Mouse (Mus musculus) midbrain, embryonic 14.5 days (tissue): ENCODE data around the gene Eps8. TPM values are rescaled to one million over a fixed set of nuclear protein-coding genes. Genes with fewer than 3 reads are reported as not detected.
A peak's percentile ranks its signal among the peaks of the same experiment; 100 is the strongest.

Experiments used
- ATAC-seq: fragments of 200-750 bp; cut with Nextera tagmentation; 2 replicates; pipeline ENCODE4 v1.8.0; 2017; ENCODE audit warnings: moderate number of reproducible peaks, moderate library complexity; ENCODE audit not compliant: low FRiP score, low TSS enrichment
- DNase-seq: peaks from one replicate; pipeline ENCODE4 v3.0.0-alpha.2; 2015
- H3K27ac ChIP-seq: fragments of 300-500 bp; sonication (generic); replicated peaks from 2 replicates; pipeline ENCODE4 v1.5.1; 2014; ENCODE audit warnings: mild to moderate bottlenecking, low read depth, low read length, moderate library complexity
- H3K27me3 ChIP-seq: fragments of 300-500 bp; sonication (generic); 2 replicates; pipeline ENCODE4 v1.6.1; 2014; ENCODE audit warnings: low read length, control low read depth, mixed read lengths; ENCODE audit not compliant: control insufficient read depth, insufficient read depth
- H3K36me3 ChIP-seq: fragments of 300-500 bp; sonication (generic); 2 replicates; pipeline ENCODE4 v1.6.1; 2014; ENCODE audit warnings: low read length, control low read depth; ENCODE audit not compliant: control insufficient read depth, insufficient read depth
- H3K4me1 ChIP-seq: fragments of 300-500 bp; sonication (generic); 2 replicates; pipeline ENCODE4 v1.6.1; 2014; ENCODE audit warnings: mild to moderate bottlenecking, antibody characterized with exemption, low read length, control low read depth; ENCODE audit not compliant: control insufficient read depth, insufficient read depth
- H3K4me2 ChIP-seq: fragments of 300-500 bp; sonication (generic); 2 replicates; pipeline ENCODE4 v1.6.1; 2014; ENCODE audit warnings: mild to moderate bottlenecking, low read length, moderate library complexity
- H3K4me3 ChIP-seq: fragments of 300-500 bp; sonication (generic); replicated peaks from 2 replicates; pipeline ENCODE4 v1.5.1; 2014; ENCODE audit warnings: low read depth, low read length
- H3K9ac ChIP-seq: fragments of 300-500 bp; sonication (generic); replicated peaks from 2 replicates; pipeline ENCODE4 v1.6.1; 2014; ENCODE audit warnings: mild to moderate bottlenecking, low read length, moderate library complexity
- H3K9me3 ChIP-seq: fragments of 300-500 bp; sonication (generic); 2 replicates; pipeline ENCODE4 v1.6.1; 2016; ENCODE audit warnings: low read length, control low read depth, mixed read lengths; ENCODE audit not compliant: control insufficient read depth
- WGBS: fragments of 180-500 bp; shearing (Covaris S2); extraction: QIAGEN DNeasy Blood & Tissue Kit; methylation state at CpG from one replicate; pipeline ENCODE4 v1.1.7; 2014; 5-methylcytosine and 5-hydroxymethylcytosine counted together
- polyA plus RNA-seq: library from polyadenylated mRNA; unstranded; fragments of >200 nt; fragmentation: Nextera tagmentation; extraction: Ambion mirVana; gene quantifications from 2 replicates; pipeline ENCODE4 v1.2.1, GENCODE M21; 2014

The Eps8 gene
- polyA plus RNA-seq, 1 experiment from 2014 or later = 19.2 TPM

DNA sequence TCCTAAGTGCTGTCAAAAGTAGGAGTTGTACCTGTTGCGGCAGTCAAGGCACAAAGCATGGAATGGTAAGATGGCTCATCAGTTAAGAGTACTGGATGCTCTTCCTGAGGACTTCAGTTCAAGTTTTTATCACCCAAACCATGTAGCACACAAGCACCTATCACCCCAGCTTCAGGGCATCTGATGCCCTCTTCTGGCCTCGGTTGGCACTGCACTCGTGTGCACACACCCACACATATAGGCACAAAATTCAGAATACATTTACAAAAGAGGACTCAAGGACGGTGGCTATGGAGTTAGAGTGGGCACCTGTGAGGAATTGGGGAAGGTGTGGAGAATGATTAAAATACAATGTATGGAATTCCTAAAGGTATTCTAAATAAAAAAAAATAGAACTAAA is 185.1 kb downstream of the Eps8 start:
- no peak overlapping the region for H3K27ac ChIP-seq
- WGBS = 97% methylated on average over 4 of the region's 4 CpGs
- ATAC-seq (no peak), DNase-seq (no peak)
- no peaks in the 10 kb centered on the region; the same call in 1 of the 2 replicates for H3K36me3 ChIP-seq
- no peaks in the 10 kb centered on the region for H3K9me3 ChIP-seq
- H3K27me3 ChIP-seq = no peaks in the 10 kb centered on the region
- no peak overlapping the region for H3K4me3 ChIP-seq
- no peak overlapping the region for H3K4me2 ChIP-seq
- peaks cover 11% of the 10 kb centered on the region for H3K4me1 ChIP-seq
- H3K9ac ChIP-seq = no peak overlapping the region

DNA sequence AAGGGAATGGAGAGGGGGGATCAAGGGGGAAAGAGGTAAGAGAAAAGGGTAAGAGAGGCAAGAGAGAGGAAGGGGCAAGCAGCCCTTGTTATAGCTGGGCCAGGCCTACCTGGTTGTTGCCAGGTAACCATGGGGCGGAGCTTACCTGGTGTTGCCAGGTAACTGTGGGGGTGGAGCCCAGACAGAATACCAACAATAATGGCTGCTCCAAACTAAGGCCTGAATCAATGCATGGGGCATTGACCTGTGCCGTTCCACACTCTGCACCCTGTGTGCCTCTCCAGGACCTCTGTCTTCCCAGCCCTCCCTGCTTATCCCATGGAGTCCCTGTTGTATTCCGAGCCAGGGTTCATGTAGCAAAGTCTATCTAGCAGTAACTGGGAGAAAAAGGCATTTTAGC is 187.0 kb downstream of the Eps8 start:
- H3K4me1 ChIP-seq = peaks cover 11% of the 10 kb centered on the region
- H3K27ac ChIP-seq = no peak overlapping the region
- H3K9ac ChIP-seq = no peak overlapping the region
- H3K36me3 ChIP-seq = no peaks in the 10 kb centered on the region; the same call in 1 of the 2 replicates
- no peak overlapping the region for H3K4me3 ChIP-seq
- H3K27me3 ChIP-seq = no peaks in the 10 kb centered on the region
- no peak overlapping the region for H3K4me2 ChIP-seq
- no peaks in the 10 kb centered on the region for H3K9me3 ChIP-seq
- DNase-seq = no peak
- 83% methylated on average over 3 of the region's 3 CpGs for WGBS
- no peak for ATAC-seq

DNA sequence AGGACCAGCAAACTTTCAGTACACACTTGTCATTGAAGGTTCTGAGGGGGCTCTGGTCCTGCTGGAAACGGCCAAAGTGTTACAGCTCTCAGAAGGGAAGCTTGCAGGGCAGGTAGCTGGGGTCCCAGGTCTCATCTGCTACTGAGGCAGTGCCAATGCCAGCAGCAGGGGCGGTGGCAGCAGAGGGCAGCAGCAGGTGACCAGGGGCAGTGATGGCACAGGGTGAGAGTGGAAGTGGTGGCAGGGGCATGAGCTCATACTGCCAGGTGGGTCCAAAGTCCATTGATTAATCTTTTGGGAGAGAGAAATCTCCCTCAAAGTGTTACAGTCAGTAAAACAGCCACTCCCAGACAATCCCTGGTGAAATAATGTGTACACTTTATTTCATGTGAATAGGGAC is 188.4 kb downstream of the Eps8 start:
- H3K4me1 ChIP-seq = peaks cover 11% of the 10 kb centered on the region; the same call in 1 of the 2 replicates
- H3K27me3 ChIP-seq = no peaks in the 10 kb centered on the region
- H3K36me3 ChIP-seq = peaks cover 11% of the 10 kb centered on the region
- H3K27ac ChIP-seq = no peak overlapping the region
- no peaks in the 10 kb centered on the region for H3K9me3 ChIP-seq
- no peak overlapping the region for H3K9ac ChIP-seq
- H3K4me3 ChIP-seq = no peak overlapping the region
- ATAC-seq = no peak
- H3K4me2 ChIP-seq = no peak overlapping the region
- 82% methylated on average over 2 of the region's 2 CpGs for whole genome bisulfite sequencing
- no peak for DNase-seq

DNA sequence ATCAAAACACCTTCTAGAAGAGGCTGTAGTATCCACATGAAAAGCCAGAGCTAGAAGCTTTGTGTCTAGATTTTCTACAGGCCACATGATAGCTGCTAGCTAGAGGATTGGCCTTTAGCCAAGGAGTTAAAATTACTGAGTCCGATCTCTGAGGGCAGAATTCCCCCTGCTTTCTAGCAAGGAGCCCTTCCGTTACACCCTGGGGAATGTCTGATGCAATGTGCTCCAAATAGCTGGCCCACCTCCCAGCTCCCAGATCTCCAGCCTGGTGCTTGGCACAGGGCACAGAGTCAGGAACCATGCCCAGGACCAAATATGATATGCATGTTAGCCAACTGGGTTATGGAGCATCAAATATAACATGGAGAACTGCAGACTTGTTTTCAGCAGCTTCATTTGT is 189.4 kb downstream of the Eps8 start:
- Histone ChIP-seq H3K36me3 (peaks cover 11% of the 10 kb centered on the region), H3K4me3 (no peak overlapping the region), H3K9ac (no peak overlapping the region), H3K4me1 (peaks cover 3% of the 10 kb centered on the region; the same call in 1 of the 2 replicates), H3K4me2 (no peak overlapping the region), H3K27me3 (no peaks in the 10 kb centered on the region), H3K9me3 (no peaks in the 10 kb centered on the region), H3K27ac (no peak overlapping the region)
- ATAC-seq = no peak
- peak; percentile 75 for DNase-seq
- 45% methylated on average over 2 of the region's 2 CpGs for WGBS

DNA sequence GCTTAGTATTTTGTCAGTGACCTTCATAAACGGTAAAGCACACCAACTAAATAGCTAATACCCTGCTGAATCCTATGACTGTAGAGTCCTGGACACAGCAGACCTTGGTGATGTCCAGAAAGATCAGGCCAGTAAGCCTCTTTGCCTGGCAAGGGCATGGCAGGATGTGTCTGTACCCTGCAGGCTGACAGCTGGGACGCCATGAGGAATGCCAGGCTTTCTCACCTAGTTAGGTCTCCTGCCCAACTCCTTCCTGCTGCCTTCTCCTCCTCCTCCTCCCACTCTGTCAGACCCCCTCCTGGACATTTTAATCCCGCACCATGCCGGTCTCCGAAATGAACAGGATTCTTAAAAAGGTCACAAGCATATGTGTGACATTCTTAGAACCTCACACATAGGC is 190.9 kb downstream of the Eps8 start:
- H3K27ac ChIP-seq = no peak overlapping the region
- no peak for DNase-seq
- H3K9me3 ChIP-seq = no peaks in the 10 kb centered on the region
- H3K27me3 ChIP-seq = no peaks in the 10 kb centered on the region
- H3K9ac ChIP-seq = no peak overlapping the region
- no peak overlapping the region for H3K4me2 ChIP-seq
- ATAC-seq = no peak
- WGBS = 87% methylated on average over 5 of the region's 5 CpGs
- peaks cover 11% of the 10 kb centered on the region for H3K36me3 ChIP-seq
- no peak overlapping the region for H3K4me3 ChIP-seq
- H3K4me1 ChIP-seq = no peaks in the 10 kb centered on the region

DNA sequence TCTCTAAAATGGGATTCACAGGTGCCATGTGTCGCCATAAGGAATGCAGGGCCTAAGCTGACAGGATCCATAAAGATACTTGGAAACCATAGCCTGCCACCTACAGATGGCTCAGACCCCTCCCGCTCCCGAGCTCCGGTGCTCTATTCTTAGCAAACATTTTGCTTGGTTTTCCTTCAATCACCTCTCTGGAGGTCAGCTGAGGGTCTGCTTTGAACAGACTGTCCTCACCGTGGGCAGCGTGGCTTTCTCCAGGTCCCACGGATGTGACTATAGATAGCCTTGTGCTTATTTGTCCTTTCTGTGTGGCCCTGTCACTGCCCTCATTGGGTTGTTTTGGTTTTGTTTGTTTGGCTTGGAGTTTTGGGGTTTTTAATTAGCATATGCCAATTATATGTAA is 196.5 kb downstream of the Eps8 start:
- Histone ChIP-seq H3K36me3 (peaks cover 20% of the 10 kb centered on the region), H3K9ac (no peak overlapping the region), H3K4me1 (no peaks in the 10 kb centered on the region), H3K4me2 (no peak overlapping the region), H3K9me3 (no peaks in the 10 kb centered on the region), H3K27ac (no peak overlapping the region), H3K4me3 (no peak overlapping the region), H3K27me3 (no peaks in the 10 kb centered on the region)
- no peak for DNase-seq
- ATAC-seq = no peak
- WGBS = 85% methylated on average over 7 of the region's 7 CpGs

DNA sequence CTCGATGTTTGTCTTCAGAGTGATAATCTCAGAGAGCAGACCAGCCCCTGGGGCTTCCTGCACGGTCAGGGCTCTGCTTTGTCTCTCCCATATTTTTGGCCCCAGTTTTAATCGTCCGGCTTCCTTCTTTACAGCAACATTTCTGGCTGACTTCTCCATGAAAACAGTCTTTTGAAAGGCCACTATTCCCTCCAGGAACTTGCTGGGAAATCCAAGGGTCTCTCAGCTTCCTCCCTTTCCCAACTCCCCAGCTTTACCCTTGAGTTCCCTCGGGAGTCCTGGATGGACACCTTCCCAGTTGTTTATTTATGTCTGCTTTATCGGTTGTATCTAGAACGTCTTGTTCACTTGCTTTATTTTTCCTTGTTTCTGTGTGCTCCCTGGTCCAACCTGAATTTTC is 197.5 kb downstream of the Eps8 start:
- Histone ChIP-seq H3K4me3 (no peak overlapping the region), H3K36me3 (peaks cover 21% of the 10 kb centered on the region), H3K4me1 (no peaks in the 10 kb centered on the region), H3K4me2 (no peak overlapping the region), H3K9ac (no peak overlapping the region), H3K9me3 (no peaks in the 10 kb centered on the region), H3K27ac (no peak overlapping the region), H3K27me3 (no peaks in the 10 kb centered on the region)
- no peak for DNase-seq
- ATAC-seq = no peak
- WGBS = 59% methylated on average over 7 of the region's 7 CpGs

DNA sequence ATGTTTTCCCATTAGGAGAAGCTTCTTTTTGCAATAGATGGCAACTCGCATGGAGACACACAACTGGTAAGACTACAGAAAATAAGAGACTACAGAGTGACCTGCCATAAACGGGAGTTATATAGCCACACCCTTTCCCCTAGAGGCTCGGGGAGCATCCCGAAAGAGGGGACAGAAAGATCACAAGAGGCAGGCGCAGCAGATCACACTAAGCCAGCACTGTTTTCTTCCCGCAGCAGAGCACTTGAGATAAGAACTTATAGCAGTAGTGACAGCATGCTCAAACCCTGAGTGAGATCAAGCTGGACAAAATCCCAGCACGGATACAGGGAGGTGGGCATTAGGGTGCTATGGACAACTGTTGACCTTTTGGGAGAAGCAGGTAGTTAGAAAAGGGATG is 198.6 kb downstream of the Eps8 start:
- ATAC-seq (0 out of 2 replicates have a peak, but pooled peaks have one; percentile 20), DNase-seq (no peak)
- H3K27ac ChIP-seq = no peak overlapping the region
- no peak overlapping the region for H3K4me3 ChIP-seq
- no peak overlapping the region for H3K9ac ChIP-seq
- H3K27me3 ChIP-seq = no peaks in the 10 kb centered on the region
- no peak overlapping the region for H3K4me2 ChIP-seq
- H3K36me3 ChIP-seq = peaks cover 13% of the 10 kb centered on the region
- no peaks in the 10 kb centered on the region for H3K4me1 ChIP-seq
- 78% methylated on average over 7 of the region's 7 CpGs for WGBS
- no peaks in the 10 kb centered on the region for H3K9me3 ChIP-seq

DNA sequence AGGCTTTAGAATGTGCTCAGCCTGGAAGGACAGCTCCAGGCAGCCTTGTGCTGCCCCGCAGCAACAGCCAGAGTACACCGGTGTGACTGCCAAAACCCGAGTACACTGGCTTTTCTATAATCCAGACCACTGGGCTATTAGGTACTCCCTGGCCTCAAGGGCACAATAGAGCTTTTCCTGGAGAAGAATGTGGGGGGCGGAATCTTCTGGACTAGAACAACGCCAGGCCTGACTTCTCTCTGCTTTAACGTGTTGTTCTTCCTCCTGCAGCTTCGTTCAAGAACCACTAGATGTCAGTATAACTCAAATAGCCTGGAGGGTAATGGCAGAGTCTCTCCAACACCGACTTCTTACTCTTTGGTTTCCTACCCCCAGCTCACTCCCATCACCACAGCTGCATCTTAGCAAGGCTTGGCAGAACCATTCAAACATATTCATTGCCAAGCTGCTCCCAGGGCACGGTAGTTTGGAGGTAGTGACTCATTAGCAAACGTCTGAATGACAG is 199.1 kb downstream of the Eps8 start:
- no peaks in the 10 kb centered on the region for H3K9me3 ChIP-seq
- H3K27ac ChIP-seq = no peak overlapping the region
- no peak overlapping the region for H3K4me2 ChIP-seq
- 13% methylated on average over 10 of the region's 10 CpGs for WGBS
- no peak overlapping the region for H3K9ac ChIP-seq
- ATAC-seq (peak; percentile 82), DNase-seq (peak; percentile 85)
- H3K27me3 ChIP-seq = no peaks in the 10 kb centered on the region
- no peaks in the 10 kb centered on the region for H3K4me1 ChIP-seq
- no peak overlapping the region for H3K4me3 ChIP-seq
- H3K36me3 ChIP-seq = peaks cover 14% of the 10 kb centered on the region
